Mouse (Mus musculus): ENCODE results near the gene Brpf3.

DNA sequence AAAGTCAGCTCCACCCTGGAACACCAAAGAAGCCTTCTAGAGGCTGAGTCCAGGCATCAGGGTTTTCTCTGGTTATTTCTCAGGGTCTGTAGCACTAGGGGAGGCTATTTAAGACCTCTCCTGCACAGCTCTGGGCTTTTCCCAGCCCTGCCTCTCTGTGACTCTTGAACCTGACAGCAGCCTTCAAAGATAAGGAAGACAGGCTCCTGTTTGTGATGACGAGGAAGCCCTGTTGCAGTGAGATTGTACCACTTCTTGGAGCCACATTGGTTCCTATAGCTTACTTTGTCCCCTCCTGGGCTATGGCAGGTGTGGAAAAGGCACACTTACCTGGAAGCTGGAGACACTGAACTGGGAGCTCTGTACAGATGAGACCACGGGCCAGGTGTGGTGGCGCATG is 32.0 kb downstream of the Brpf3 start:
- TF ChIP-seq GATA1 (IDR thresholded peaks at IDR 0.05; ENCODE audit: low read length) (peak; percentile 88), TAL1 (IDR thresholded peaks at IDR 0.05; ENCODE audit: low read length) (peak; percentile 92)
